Mouse (Mus musculus) ES-Bruce4 (cell line): ENCODE measurements at regions not wholly inside any gene's neighbourhood (a gene's known extent, or its start where the extent isn't known, plus 50 kb on each side); places are given as distances from the start of the nearest gene placed in this dataset.
"Not testable (repeated sequence)": the region's sequence is repeated elsewhere in the genome, so short reads cannot be mapped to it uniquely, and the experiment has no call there.

Experiments used
- H3K27ac ChIP-seq: 2 replicates; pipeline ENCODE4 v1.5.1; 2012; ENCODE audit warnings: low read length, inconsistent platforms; ENCODE audit not compliant: insufficient read depth
- H3K27me3 ChIP-seq: 2 replicates; pipeline ENCODE4 v1.6.1; 2012; ENCODE audit warnings: mild to moderate bottlenecking, low read length, inconsistent platforms; ENCODE audit not compliant: control insufficient read depth, poor library complexity, insufficient read depth, severe bottlenecking
- H3K36me3 ChIP-seq: 2 replicates; pipeline ENCODE4 v1.6.1; 2012; ENCODE audit warnings: inconsistent platforms, mild to moderate bottlenecking, low read length, moderate library complexity; ENCODE audit not compliant: control insufficient read depth, poor library complexity, insufficient read depth, severe bottlenecking
- H3K4me1 ChIP-seq: one replicate; pipeline ENCODE4 v1.8.1; 2011; ENCODE audit warnings: low read length; ENCODE audit not compliant: control insufficient read depth, insufficient read depth
- H3K4me3 ChIP-seq: 2 replicates; pipeline ENCODE4 v1.5.1; 2011; ENCODE audit warnings: low read depth, mild to moderate bottlenecking, low read length
- H3K9ac ChIP-seq: 2 replicates; pipeline ENCODE4 v1.6.1; 2012; ENCODE audit warnings: low read depth, mild to moderate bottlenecking, inconsistent platforms; ENCODE audit not compliant: poor library complexity, severe bottlenecking
- H3K9me3 ChIP-seq: replicated peaks from 2 replicates; pipeline ENCODE4 v1.6.1; 2012; ENCODE audit warnings: mild to moderate bottlenecking, low read length, inconsistent platforms; ENCODE audit not compliant: control insufficient read depth, poor library complexity, insufficient read depth, severe bottlenecking
- CTCF ChIP-seq: IDR thresholded peaks from one replicate; pipeline ENCODE4 v1.8.1; 2011; ENCODE audit warnings: low read depth, low read length
- EP300 ChIP-seq: IDR thresholded peaks from 2 replicates; pipeline ENCODE4 v1.6.1; 2011; ENCODE audit warnings: low read depth, low read length; ENCODE audit not compliant: insufficient read depth
- POLR2A ChIP-seq: IDR thresholded peaks from one replicate; pipeline ENCODE4 v1.8.1; 2011; ENCODE audit warnings: low read length; ENCODE audit not compliant: insufficient read depth

DNA sequence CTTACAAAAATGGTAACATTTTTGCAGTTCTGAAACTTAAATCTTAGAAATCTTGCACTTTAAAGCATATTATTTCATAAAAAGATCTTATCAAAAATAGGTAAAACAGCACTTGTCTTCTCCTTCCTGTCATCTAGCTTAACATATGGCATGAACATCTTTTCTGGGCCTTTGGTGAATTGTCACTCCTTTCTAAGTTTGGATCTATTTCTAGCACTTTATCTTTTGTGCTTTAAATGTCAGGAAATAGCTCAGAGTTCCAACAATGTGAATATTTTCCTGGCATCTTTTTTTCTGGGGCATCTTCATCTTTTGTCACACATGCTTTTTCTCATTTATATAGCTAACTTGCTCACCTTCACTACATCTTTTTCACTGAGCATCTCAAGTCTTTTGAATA, 527.4 kb upstream of the Gm5150 start:
- no peaks in the 10 kb centered on the region for H3K4me1 ChIP-seq

DNA sequence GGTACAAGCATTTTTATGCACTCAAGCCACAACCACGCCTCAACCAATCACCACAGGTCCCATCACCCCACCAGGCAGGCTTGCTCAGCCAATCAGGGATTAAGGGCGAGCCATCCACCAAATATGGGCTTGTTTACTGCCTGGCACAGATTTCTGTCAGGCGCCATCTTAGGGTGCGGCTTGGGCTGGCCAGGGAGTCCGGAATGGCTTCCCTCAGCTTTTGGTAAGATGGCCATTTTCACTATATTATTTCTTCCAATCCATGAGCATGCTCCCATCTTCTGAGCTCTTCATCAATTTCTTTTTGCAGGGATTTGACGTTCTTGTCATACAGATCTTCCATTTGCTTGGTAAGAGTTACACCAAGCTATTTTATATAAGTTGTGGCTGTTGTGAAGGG, 521.3 kb upstream of the Gm5150 start:
- not testable (repeated sequence) for H3K9ac ChIP-seq

More for the DNA sequence above, 527.4 kb upstream of the Gm5150 start:
- TF ChIP-seq POLR2A (no peak), EP300 (no peak), CTCF (no peak)
- Histone ChIP-seq H3K27ac (no peak overlapping the region), H3K9ac (no peak overlapping the region), H3K27me3 (no peaks in the 10 kb centered on the region), H3K4me3 (no peak overlapping the region), H3K9me3 (no peaks in the 10 kb centered on the region), H3K36me3 (no peaks in the 10 kb centered on the region)

DNA sequence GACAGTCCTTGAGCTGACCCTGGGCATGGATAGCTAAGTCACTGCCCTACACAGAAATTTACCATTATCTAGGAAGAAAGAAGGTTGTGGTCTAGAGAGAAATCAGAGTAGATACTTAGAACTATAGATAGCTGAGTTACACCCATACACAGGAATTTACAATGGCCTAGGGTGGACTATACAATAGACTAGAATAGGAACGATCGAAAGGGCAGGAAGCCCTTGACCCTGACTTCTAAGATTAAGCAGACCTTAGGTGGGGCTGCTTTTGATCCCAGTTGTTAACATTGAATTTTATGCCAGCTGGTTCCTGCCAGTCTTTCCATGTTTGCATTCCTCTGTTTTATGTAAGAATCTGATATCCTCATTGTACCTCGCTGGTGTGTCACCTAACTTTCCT, 482.2 kb upstream of the Gm5150 start:
- H3K9me3 ChIP-seq, H3K9ac ChIP-seq, H3K27ac ChIP-seq, H3K4me3 ChIP-seq, H3K4me1 ChIP-seq, H3K27me3 ChIP-seq, H3K36me3 ChIP-seq: not testable (repeated sequence)

More for the DNA sequence above, 521.3 kb upstream of the Gm5150 start:
- H3K4me1 ChIP-seq, H3K36me3 ChIP-seq, H3K27me3 ChIP-seq, H3K27ac ChIP-seq, H3K9me3 ChIP-seq, H3K4me3 ChIP-seq: not testable (repeated sequence)

- Histone ChIP-seq H3K4me3 (no peak overlapping the region), H3K27ac (no peak overlapping the region), H3K4me1 (no peaks in the 10 kb centered on the region), H3K9me3 (no peaks in the 10 kb centered on the region), H3K9ac (no peak overlapping the region), H3K27me3 (no peaks in the 10 kb centered on the region), H3K36me3 (no peaks in the 10 kb centered on the region)
- no peak for TF ChIP-seq POLR2A
- TF ChIP-seq CTCF: no peak
- no peak for TF ChIP-seq EP300
These were observed 476.5 kb upstream of the Gm5150 start for GRCm38 (mm10) chr3:16482750-16483149.

GRCm38 (mm10) chr3:16471360-16471759, 465.1 kb upstream of the Gm5150 start:
- no peak overlapping the region for H3K4me3 ChIP-seq
- no peaks in the 10 kb centered on the region for H3K36me3 ChIP-seq
- no peaks in the 10 kb centered on the region for H3K27me3 ChIP-seq
- no peak overlapping the region for H3K9ac ChIP-seq
- no peak for TF ChIP-seq EP300
- no peak for TF ChIP-seq POLR2A
- TF ChIP-seq CTCF: no peak
- no peak overlapping the region for H3K27ac ChIP-seq
- no peaks in the 10 kb centered on the region for H3K4me1 ChIP-seq
- no peaks in the 10 kb centered on the region for H3K9me3 ChIP-seq

DNA sequence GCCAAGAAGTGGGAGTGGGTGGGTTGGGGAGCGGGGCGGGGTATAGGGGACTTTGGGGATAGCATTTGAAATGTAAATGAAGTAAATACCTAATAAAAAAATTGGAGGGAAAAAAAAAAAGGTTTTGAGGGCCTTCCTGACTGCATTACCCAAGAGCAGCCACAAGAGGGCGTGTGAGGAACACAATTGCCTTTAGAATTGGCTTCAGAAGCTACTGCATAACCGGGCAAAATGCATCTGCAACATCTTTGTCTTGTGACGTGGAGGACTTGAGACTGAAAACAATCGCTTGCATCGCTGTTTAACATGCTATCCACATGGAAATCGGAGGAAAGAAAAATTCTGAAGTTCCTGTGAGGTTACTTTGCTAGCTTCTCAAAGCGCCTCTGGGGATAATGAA, 460.2 kb upstream of the Gm5150 start:
- H3K27ac ChIP-seq: no peak overlapping the region
- no peaks in the 10 kb centered on the region for H3K27me3 ChIP-seq
- TF ChIP-seq CTCF (peak; percentile 51), EP300 (no peak)
- no peaks in the 10 kb centered on the region for H3K9me3 ChIP-seq
- H3K4me1 ChIP-seq: no peaks in the 10 kb centered on the region
- H3K36me3 ChIP-seq: no peaks in the 10 kb centered on the region
- no peak overlapping the region for H3K9ac ChIP-seq
- no peak overlapping the region for H3K4me3 ChIP-seq

GRCm38 (mm10) chr3:16465357-16465756, 459.1 kb upstream of the Gm5150 start:
- Histone ChIP-seq H3K27me3 (no peaks in the 10 kb centered on the region), H3K9ac (no peak overlapping the region), H3K9me3 (no peaks in the 10 kb centered on the region), H3K36me3 (no peaks in the 10 kb centered on the region), H3K4me1 (no peaks in the 10 kb centered on the region), H3K27ac (no peak overlapping the region), H3K4me3 (no peak overlapping the region)
- TF ChIP-seq CTCF: no peak
- TF ChIP-seq EP300: no peak
- TF ChIP-seq POLR2A: no peak
